Mouse (Mus musculus): ENCODE results near the gene Wasl. TPM values are rescaled to one million over a fixed set of nuclear protein-coding genes. Genes with fewer than 3 reads are reported as not detected.

Wasl gene
- total RNA-seq, 1 experiment, result 20.3 TPM

DNA sequence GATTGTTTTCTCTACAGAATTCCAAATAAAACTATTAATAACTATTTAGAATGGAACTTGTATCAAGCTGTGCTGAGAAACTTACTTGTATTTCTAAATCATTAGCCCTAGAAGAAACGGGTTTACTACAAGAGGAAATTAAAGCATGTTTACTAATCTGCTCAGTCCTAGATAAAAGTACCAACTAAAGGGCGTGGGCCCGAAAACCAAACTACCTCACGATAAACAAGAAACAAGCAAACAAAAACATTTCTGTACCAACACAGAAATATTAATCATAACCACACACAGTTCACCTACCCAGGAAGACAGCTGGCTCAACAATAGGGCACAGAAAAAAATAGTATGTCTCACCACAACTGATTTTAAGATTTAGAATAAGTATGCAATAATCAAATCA, 16.4 kb downstream of the Wasl start:
- DNase-seq (ENCODE audit: low read depth, low spot score), result no peak
- Histone ChIP-seq H3K9ac (ENCODE audit: insufficient read depth, low read depth, low read length, poor library complexity, severe bottlenecking) (no peak overlapping the region), H3K4me3 (ENCODE audit: insufficient read depth in 1 of 2, low read depth in 1 of 2, low read length in 2 of 2, poor library complexity in 1 of 2, severe bottlenecking in 1 of 2) (no peak overlapping the region), H3K36me3 (ENCODE audit: control insufficient read depth, insufficient read depth, low read length, poor library complexity, severe bottlenecking) (no peaks in the 10 kb centered on the region; the same call in 1 of the 2 replicates), H3K4me1 (ENCODE audit: control insufficient read depth in 2 of 2, insufficient read depth in 2 of 2, low read length in 2 of 2, poor library complexity in 1 of 2) (peaks cover 0 to 2% of the 10 kb centered on the region in 2 experiments; a peak in 1 of 4 replicates), H3K27ac (ENCODE audit: insufficient read depth, low read depth, low read length, poor library complexity, severe bottlenecking) (no peak overlapping the region), H3K9me3 (ENCODE audit: control insufficient read depth, insufficient read depth, low read depth, low read length) (no peaks in the 10 kb centered on the region)
- no peak for TF ChIP-seq MAFK (IDR thresholded peaks at IDR 0.05; ENCODE audit: insufficient read depth, low read depth, low read length)
- no peak for TF ChIP-seq HCFC1 (IDR thresholded peaks at IDR 0.05; ENCODE audit: borderline replicate concordance, insufficient read depth, low read length)
- no peak for TF ChIP-seq ZNF384 (IDR thresholded peaks at IDR 0.05; ENCODE audit: low read depth, low read length)
- TF ChIP-seq CHD2 (IDR thresholded peaks at IDR 0.05; ENCODE audit: low read depth, low read length), result no peak
- no peak for TF ChIP-seq ZC3H11A (IDR thresholded peaks at IDR 0.05; ENCODE audit: borderline replicate concordance, low read depth, low read length)
- in situ Hi-C loops (cut with MboI; ENCODE audit: low sequenced_read_pairs in 2 of 2, unreplicated experiment in 2 of 2), result no loop called here

DNA sequence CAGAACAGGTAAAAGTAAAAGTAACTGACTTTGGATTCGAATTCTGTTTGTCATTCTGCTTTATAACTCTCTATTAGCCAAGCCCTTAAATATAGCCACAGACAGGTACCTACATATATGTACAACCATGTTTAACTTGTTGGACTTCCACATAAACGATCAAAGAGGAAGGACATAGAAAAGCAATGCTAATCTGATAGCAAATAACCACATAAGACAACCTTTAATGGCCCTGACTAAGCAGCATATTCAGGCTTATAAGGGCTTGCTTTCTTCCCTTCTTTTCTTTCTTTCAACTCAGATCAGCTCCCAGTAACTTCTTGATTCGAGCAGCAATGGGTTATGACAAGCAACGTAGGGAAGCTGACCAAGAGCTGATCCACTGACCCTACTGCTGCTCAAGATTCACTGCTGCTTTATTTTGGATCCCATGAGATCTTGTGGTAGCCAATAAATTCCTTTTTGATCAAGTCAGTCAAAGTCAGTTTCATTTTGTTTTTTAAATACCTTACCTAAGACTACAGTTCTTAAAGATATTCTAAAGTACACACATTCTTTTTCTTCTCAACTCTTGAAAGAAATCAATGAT, 17.6 kb downstream of the Wasl start:
- H3K36me3 ChIP-seq (ENCODE audit: control insufficient read depth, insufficient read depth, low read length, poor library complexity, severe bottlenecking), result no peaks in the 10 kb centered on the region; the same call in 1 of the 2 replicates
- TF ChIP-seq CHD2 (IDR thresholded peaks at IDR 0.05; ENCODE audit: low read depth, low read length), result no peak
- no peak for TF ChIP-seq ZC3H11A (IDR thresholded peaks at IDR 0.05; ENCODE audit: borderline replicate concordance, low read depth, low read length)
- TF ChIP-seq ZNF384 (IDR thresholded peaks at IDR 0.05; ENCODE audit: low read depth, low read length), result no peak
- no peak for TF ChIP-seq MAFK (IDR thresholded peaks at IDR 0.05; ENCODE audit: insufficient read depth, low read depth, low read length)
- TF ChIP-seq HCFC1 (IDR thresholded peaks at IDR 0.05; ENCODE audit: borderline replicate concordance, insufficient read depth, low read length), result no peak

GRCm38 (mm10) chr6:24645346-24646053, 19.3 kb downstream of the Wasl start:
- Histone ChIP-seq H3K27ac (ENCODE audit: insufficient read depth, low read depth, low read length, poor library complexity, severe bottlenecking) (no peak overlapping the region), H3K4me1 (ENCODE audit: control insufficient read depth in 2 of 2, insufficient read depth in 2 of 2, low read length in 2 of 2, poor library complexity in 1 of 2) (no peaks in the 10 kb centered on the region), H3K9me3 (ENCODE audit: control insufficient read depth, insufficient read depth, low read depth, low read length) (no peaks in the 10 kb centered on the region), H3K4me3 (ENCODE audit: insufficient read depth in 1 of 2, low read depth in 1 of 2, low read length in 2 of 2, poor library complexity in 1 of 2, severe bottlenecking in 1 of 2) (no peak overlapping the region), H3K36me3 (ENCODE audit: control insufficient read depth, insufficient read depth, low read length, poor library complexity, severe bottlenecking) (no peaks in the 10 kb centered on the region; the same call in 1 of the 2 replicates), H3K9ac (ENCODE audit: insufficient read depth, low read depth, low read length, poor library complexity, severe bottlenecking) (no peak overlapping the region)
- in situ Hi-C loops (cut with MboI; ENCODE audit: low sequenced_read_pairs in 2 of 2, unreplicated experiment in 2 of 2), result no loop called here
- no peak for DNase-seq (ENCODE audit: low read depth, low spot score)
- TF ChIP-seq MAFK (IDR thresholded peaks at IDR 0.05; ENCODE audit: insufficient read depth, low read depth, low read length), result no peak
- TF ChIP-seq ZC3H11A (IDR thresholded peaks at IDR 0.05; ENCODE audit: borderline replicate concordance, low read depth, low read length), result no peak
- no peak for TF ChIP-seq CHD2 (IDR thresholded peaks at IDR 0.05; ENCODE audit: low read depth, low read length)
- no peak for TF ChIP-seq ZNF384 (IDR thresholded peaks at IDR 0.05; ENCODE audit: low read depth, low read length)
- no peak for TF ChIP-seq HCFC1 (IDR thresholded peaks at IDR 0.05; ENCODE audit: borderline replicate concordance, insufficient read depth, low read length)

More for the DNA sequence above, 17.6 kb downstream of the Wasl start:
- no peak overlapping the region for H3K9ac ChIP-seq (ENCODE audit: insufficient read depth, low read depth, low read length, poor library complexity, severe bottlenecking)
- H3K4me3 ChIP-seq (ENCODE audit: insufficient read depth in 1 of 2, low read depth in 1 of 2, low read length in 2 of 2, poor library complexity in 1 of 2, severe bottlenecking in 1 of 2), result no peak overlapping the region
- in situ Hi-C loops (cut with MboI; ENCODE audit: low sequenced_read_pairs in 2 of 2, unreplicated experiment in 2 of 2), result no loop called here
- no peak for DNase-seq (ENCODE audit: low read depth, low spot score)
- H3K27ac ChIP-seq (ENCODE audit: insufficient read depth, low read depth, low read length, poor library complexity, severe bottlenecking), result no peak overlapping the region
- 0 out of 4 replicates have a peak, but pooled peaks cover 0 to 2% of the 10 kb centered on the region in 2 experiments for H3K4me1 ChIP-seq (ENCODE audit: control insufficient read depth in 2 of 2, insufficient read depth in 2 of 2, low read length in 2 of 2, poor library complexity in 1 of 2)
- H3K9me3 ChIP-seq (ENCODE audit: control insufficient read depth, insufficient read depth, low read depth, low read length), result no peaks in the 10 kb centered on the region

DNA sequence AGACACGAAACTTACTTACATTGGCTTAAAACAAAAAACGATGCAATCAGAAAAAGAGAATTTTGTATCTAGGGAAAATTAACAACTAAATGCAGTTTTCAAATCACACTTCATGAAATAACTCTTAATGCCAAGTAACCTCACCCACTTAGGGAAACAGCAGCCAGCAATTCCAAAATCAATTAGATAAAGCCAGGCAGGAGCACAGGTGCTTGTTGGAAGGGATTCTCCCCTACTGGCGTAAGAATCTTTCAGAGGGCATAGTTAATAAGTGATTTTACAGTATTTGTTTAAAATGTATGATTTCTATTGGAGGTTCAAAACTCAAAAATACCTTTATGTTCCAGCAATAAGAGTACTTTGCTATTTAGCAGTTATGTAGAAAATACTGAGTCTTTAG, 21.8 kb downstream of the Wasl start:
- H3K4me1 ChIP-seq (ENCODE audit: control insufficient read depth in 2 of 2, insufficient read depth in 2 of 2, low read length in 2 of 2, poor library complexity in 1 of 2), result 0 out of 4 replicates have a peak, but pooled peaks cover 0 to 2% of the 10 kb centered on the region in 2 experiments
- no peak overlapping the region for H3K4me3 ChIP-seq (ENCODE audit: insufficient read depth in 1 of 2, low read depth in 1 of 2, low read length in 2 of 2, poor library complexity in 1 of 2, severe bottlenecking in 1 of 2)
- no peak for TF ChIP-seq ZNF384 (IDR thresholded peaks at IDR 0.05; ENCODE audit: low read depth, low read length)
- no peak for TF ChIP-seq HCFC1 (IDR thresholded peaks at IDR 0.05; ENCODE audit: borderline replicate concordance, insufficient read depth, low read length)
- no peak for TF ChIP-seq CHD2 (IDR thresholded peaks at IDR 0.05; ENCODE audit: low read depth, low read length)
- no peak for TF ChIP-seq MAFK (IDR thresholded peaks at IDR 0.05; ENCODE audit: insufficient read depth, low read depth, low read length)
- TF ChIP-seq ZC3H11A (IDR thresholded peaks at IDR 0.05; ENCODE audit: borderline replicate concordance, low read depth, low read length), result no peak
- no peak for DNase-seq (ENCODE audit: low read depth, low spot score)
- H3K9ac ChIP-seq (ENCODE audit: insufficient read depth, low read depth, low read length, poor library complexity, severe bottlenecking), result no peak overlapping the region
- in situ Hi-C loops (cut with MboI; ENCODE audit: low sequenced_read_pairs in 2 of 2, unreplicated experiment in 2 of 2), result no loop called here
- H3K36me3 ChIP-seq (ENCODE audit: control insufficient read depth, insufficient read depth, low read length, poor library complexity, severe bottlenecking), result no peaks in the 10 kb centered on the region
- H3K9me3 ChIP-seq (ENCODE audit: control insufficient read depth, insufficient read depth, low read depth, low read length), result no peaks in the 10 kb centered on the region
- no peak overlapping the region for H3K27ac ChIP-seq (ENCODE audit: insufficient read depth, low read depth, low read length, poor library complexity, severe bottlenecking)

Measured in ES-E14 (cell line).